Mouse (Mus musculus) cerebellum, adult 11 months (tissue): ENCODE data around the gene Xrcc3.

Source experiments
- DNase-seq: peaks from one replicate; pipeline ENCODE4 v3.0.0; 2022

Xrcc3 gene

DNA sequence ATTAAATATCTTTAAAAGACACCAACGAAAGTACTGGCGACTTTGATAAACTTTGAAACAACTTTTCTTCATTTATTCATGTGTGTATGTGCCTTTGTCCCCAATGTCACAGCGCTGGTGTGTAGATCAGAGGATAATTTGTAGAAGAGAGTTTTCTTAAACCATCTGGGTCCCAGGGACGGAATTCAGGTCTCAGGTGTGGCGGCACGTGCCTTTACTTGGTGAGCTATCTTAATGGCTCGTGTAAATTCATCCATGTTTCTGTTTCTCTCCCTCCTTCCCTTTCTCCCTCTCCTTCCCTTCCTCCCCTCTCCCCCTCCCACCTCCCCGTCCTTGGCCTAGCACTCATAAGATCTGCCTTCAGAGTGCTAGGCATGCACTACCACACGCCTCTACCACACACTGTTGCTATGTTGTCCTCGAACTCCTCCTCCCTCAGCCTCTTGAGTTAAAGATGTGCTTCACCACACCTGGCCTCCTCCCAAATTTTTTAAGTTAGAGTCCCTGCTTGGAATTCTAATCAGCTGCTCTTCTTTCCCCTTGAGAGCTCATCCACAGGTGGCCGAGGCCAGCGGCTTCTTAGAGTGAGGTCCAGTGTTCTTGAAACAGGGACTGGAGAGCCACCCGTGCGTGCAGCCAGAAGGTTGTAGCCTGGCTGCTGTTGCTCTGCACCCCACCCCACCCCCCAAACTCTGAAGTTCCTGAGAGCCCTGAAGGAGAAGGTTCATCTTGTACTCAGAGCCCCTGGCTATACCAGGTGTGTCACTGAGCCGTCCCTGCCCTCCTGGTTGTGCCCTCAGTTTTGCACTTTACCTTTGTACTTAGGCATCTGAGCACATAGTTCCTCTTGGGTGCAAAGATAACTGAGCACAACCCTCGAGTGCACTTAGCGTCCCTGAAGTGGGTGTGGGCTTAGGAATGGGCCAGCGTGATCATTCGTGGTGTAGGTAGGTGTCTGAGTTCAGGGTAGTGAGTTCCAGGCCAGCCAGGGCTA is 1.4 kb upstream of the Xrcc3 start:
- no peak for DNase-seq

DNA sequence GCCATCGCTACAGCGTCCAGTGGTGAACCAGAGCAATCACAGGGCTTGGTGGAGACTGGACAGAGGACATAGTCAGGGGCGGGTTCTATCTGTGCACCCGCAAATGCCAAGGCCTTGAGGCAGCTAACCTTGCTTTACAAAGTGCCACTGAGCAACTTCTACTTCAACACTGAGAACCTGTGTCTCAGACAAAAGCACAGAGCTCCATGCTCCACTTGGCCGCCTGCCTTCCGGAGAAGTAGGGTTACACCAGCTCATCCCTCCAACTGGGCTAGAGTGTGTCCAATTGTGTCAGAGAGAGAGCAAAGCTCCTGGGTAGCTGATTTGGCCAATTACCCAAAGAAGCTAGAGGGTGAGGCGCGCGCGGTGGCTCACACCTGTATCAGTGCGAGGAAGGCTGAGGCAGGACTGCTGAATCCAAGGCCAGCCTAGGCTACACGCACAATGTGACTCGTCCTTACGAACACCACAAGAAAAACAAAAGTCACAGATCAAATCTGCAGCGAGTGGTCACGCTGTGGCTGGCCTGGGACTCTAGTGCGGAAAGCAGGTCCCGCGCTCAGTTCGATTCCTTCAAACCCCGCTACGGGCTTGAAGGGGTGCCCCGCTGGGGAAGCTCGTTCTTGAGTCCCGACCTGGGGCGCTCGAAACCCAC is 435 bp downstream of the Xrcc3 start:
- peak; percentile 41 for DNase-seq

DNA sequence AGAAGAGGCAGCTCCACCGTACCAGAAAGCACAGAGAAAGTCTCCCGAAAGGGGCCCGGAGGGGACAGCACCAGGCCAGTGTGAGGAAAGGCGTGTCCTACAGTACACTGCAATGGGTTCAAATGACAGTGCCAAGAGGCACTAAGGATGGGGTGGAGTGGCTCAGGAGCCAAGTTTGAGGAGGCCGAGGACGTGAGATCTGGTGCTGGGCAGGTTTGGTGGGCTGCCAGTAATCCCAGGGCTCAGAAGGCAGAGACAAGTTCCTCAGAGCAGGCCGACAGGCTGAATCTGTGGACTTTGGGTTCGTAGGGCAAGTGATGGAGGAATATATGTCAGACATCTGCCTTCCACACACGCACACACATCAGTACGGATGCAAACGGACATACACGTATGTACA is 1.1 kb downstream of the Xrcc3 start:
- peak; percentile 32 for DNase-seq

DNA sequence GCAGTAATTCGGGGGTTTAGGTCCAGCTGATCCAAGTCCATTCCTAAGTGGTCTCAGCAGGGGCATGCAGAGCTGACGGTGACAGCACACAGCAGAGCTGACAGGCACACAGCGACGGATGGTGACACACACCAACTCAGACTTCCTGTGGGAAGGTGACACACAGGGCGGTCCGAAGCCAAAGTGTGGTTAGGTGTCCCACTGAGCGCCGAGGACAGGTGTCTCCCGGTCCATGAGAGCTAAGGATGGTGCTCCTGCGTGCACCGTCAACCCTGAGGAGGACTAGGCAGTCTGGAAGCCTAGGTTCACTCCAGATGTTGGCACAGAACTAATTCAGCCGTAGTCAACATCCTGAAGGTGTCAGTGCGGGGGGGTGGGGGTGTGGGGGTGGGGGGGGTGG is 1.6 kb downstream of the Xrcc3 start:
- no peak for DNase-seq

DNA sequence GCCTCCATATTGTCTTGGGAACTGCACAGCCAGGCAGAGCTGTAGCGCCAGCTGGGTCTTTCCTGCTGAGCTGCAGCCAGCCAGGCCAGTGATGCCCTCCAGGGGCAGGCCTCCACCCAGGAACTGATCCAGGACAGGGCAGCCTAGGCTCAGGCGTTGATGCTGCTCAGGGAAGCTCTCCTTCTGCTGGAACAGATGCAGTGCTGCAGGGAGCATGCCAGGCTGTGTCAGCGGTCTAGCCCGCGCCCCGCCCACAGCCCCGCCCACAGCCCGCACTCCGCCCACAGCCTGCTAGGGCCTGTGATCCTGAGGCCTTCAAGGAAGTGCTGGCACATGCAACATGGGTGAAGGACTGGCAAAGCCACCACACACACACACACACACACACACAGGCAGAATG is 3.9 kb downstream of the Xrcc3 start:
- DNase-seq, result peak; percentile 63

DNA sequence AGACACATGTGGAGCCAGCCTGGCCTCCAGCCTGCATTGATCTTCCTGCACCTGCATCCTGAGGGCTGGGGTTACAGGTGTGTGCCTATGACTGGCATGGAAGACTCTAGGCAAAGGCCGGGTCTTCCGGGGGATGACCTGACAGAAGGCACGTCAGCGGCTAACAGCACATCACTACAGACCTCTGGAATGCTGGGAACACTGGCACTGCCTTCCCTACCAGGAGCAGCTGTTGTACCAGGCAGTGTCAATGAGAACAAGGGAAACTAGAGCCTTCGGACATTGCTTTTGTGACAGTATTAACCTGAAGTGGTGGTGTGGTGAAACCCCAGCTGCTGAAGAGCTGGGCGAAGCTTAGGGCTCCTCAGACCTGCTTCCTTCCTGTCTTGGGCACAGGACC is 4.9 kb downstream of the Xrcc3 start:
- no peak for DNase-seq

DNA sequence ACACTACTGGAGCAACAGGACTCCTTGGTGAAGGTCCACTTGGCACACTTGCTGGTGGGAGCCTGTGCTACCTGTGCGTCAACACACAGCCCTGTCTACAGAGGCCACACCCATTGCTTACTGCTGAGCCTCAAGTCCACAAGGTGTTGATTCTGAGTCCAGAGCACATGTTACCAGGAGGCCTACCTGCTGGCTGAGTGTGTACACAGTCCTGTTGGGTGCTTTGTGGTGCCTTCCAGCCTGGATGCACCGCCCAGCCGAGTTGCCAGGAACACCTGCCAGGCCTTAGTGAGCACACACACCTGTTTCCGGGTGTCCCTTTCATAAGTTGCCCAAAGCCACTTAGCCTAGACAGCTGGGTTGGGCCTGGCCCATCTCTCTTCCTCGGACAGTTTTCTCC is 10.1 kb downstream of the Xrcc3 start:
- no peak for DNase-seq

DNA sequence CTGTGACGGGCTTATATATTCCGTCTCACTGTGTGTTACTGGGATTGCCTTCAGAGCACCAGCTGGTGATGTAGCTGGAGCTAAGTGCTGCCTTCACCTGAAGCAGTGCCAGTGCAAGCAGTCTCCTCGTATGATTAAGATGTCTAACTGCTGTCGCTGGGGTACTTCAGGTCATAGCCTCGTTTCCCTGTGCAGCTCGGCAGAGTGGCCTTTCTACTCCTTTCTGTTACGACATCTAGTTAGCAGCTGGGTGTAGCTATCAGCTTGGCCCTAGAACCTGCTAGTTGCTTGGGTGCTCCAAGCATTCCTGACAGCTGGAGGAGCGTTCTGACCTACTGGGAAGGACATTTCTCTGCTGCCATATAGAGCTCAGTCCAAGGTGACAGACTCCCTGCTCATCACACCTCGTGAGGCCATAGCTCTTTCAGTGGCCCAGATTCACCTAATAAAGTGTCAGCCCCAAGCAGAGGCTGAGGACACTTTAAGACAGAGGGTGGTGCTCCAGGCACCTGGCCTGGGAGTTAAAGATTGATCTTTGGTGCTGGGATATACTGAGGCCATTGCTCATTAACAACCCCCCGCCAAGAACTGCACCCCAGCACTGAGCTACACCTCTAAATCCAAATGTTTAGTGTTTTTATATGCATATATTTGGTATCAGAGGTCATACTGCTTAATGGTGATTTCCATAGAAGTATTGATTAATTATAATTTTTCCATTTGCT is 13.1 kb downstream of the Xrcc3 start:
- DNase-seq, result no peak

DNA sequence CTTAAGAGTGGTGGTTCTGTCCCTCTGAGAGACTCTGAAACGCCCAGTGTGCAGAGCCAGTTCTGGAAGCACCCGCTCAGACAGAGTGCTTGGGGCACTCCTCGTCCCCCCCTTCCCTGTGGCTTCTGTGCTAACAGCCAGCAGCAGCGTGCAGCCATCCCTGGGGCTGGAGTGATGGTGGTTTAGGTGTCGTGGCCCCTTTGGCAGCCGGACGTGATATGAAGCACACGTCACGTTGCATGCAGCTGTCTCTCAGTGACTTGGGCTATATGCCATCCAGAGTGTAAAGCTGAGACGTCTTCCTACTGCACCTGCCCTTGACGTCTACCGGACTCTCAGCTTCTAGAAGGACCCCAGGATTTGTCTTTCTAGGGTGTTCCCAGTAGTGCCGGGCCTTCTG is 15.2 kb downstream of the Xrcc3 start:
- no peak for DNase-seq

DNA sequence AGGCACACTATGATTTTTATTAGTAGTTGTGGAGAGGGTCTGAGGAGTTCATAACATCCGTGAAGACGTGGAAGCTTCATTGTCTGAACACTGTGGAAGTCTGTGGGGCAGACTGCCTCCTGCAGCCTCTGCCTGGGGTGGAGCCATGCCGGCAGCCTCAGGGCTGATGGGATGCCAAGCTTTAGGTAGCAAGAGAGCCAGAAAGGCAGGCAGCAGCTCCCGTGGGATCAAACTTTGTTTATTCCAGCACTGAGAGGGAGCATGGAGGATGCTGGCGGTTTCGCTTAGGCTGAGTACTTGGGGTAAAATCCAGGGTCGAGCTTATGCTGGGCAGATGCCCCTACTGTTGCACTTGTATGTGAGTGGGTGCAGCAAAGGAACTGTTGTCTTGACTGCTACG is 16.4 kb downstream of the Xrcc3 start:
- no peak for DNase-seq

DNA sequence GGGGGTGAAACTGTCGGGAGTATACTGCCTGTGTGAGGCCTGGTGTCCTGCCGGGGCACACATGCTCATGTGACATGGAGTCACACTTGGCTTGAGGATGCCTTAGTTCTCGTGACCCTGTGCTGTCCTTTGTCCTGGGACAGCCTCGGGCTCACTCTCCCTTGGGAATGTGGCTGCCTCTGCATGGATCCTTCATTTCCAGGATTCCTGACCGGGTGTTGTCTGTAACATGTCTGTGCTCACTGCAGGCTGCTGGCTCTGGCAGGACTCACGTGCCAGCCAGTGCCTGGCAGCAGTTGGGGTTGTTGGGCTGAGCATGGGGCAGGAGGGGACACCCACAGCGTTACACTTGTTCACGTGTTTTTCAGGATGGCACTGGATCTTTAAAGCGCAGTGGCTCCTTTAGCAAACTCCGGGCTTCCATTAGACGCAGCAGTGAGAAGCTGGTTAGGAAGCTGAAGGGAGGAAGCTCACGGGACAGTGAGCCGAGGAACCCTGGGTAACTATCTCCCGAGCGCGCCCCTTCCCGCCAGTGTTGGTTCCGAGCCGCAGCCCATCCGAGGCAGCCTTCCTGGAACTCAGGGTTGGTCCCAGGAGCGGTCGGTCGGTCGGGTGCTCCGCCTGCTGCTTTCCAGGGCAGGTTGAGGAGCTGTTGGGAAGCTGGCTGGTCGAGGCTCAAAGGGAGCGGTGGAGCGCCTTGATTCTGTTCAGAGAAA is 18.3 kb downstream of the Xrcc3 start:
- DNase-seq, result peak; percentile 55

DNA sequence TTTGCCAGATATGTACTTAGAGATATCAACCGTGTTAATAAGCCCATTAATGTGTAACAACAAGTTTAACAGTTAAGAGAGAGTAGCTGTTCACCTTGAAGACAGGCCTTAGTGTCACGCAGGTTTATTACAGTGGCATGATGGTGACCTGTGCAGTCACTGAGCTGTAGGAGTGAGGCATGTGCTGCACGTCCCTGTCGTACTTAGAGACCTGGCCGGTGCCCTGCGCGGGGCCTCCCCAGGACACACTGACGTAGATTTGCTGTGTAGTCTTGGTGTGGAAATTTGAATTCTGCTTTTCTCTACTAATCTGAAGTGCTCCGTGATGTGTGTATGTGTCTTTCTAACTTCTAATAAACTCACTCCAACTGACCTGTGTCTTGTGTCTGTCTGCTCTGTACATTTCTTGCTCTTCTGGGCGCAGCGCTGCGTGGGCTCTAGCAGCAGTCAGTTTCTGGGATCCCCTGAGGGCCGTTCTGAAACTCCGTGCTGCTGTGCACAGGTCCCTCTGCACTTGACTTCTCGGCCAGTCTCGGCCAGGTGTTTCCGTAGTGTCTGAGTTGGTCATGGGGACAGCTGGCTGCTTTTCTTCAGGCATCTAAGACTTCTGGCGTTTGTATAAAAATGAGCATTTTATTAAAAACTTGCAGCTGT is 19.0 kb downstream of the Xrcc3 start:
- no peak for DNase-seq

DNA sequence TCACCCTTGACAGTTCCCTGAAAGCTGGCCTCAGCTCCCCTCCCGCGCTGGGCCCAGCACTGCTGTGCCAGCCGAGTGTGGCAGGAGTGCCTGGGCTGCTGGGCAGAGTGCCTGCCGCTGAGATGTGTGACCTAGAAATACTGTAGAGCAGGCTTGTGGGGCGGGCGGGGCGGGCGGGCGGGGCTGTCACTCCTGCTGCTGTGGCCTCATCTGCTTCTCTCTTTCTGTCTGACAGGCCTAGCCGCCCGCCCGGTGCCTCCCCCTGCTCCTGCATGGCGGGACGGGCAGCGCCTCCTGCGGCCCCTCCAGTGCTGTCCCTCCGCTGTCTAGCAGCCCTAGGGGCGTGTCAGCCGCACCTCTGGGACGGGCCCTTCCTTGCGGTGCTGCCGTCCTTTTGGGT is 19.6 kb downstream of the Xrcc3 start:
- DNase-seq, result no peak

DNA sequence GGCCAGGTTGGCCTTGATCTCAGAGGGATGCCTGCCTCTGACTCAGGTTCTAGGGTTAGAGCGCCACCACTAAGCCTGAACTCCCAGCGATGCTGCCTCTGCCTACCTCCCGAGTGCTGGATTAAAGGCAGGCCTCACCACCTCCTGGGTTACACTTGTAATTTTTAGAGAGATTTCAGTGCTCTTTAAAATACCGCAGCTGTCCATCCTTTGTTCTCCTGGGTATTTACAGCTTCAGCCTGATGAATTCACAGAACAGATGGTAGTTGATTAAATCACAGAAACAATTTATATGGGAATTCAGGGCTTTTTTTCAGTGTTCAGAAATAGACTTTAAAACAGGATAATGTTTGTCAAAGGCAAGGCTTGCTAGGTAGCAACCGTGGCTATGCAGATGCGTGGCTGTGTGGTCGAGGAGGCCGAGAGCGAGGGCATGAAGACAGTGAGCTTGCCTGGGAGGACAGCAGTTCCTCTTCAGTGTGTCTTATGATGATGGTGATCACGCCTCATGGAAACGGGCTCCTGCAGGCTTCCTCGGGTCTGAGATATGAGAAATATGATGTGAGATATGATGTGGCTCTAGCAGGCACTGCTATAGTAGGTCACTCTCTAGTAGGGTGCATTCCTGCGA is 22.1 kb downstream of the Xrcc3 start:
- no peak for DNase-seq

DNA sequence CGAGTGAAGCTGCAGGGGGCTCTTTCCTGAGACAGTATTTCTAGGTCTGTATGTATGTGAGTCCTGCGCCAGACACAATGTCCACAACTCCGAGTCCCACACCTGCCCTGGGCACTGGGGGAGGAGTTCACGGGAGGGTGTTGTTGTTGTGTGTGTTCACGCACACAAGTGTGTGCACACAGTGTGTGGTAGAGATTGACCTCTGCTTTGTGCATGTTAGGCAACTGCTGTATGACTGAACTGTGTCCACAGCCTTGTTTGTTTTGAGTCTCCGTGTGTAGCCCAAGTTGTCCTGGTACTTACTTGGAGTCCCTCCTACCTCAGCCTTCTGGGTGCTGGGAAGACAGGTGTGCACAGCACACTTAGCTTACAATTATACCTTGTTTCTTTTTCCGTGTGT is 23.0 kb downstream of the Xrcc3 start:
- no peak for DNase-seq

DNA sequence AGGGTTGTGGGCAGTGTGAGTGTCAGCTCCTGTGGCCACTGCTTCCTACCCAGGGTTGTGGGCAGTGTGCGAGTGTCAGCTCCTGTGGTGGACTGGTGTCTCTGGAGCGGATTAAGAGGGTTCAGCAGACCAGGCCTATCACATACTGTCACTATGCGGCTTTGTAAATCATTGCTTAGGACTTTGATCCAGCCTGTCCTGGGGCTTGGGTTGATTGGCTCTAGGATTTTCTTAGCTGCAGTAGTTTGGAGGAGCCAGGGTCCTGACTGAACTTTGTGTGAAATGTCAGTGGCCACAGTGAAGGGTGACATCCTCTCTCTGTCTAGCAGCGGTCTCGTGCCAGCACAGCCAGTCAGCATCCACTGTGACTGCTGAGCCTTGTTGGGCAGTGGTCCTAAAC is 23.6 kb downstream of the Xrcc3 start:
- DNase-seq, result no peak

DNA sequence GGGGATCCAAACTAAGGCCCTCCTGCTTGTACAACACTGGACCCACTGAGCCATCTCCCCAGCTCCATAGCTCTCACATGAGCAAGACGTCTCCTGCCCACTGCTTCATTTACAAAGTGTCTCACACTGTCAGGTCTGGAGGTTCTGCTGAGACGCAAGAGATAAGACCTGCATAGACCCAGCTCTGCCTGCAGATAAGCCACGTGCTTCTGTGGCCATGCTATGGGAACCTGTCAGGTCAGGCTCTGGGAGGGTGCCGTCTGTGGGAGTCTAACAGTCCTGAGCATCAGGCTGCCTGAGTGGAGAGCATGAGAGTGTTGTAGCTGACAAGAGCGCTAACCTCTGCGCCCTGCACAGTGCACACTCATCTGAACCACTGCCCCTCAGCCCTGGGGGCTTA is 26.7 kb downstream of the Xrcc3 start:
- DNase-seq, result no peak

DNA sequence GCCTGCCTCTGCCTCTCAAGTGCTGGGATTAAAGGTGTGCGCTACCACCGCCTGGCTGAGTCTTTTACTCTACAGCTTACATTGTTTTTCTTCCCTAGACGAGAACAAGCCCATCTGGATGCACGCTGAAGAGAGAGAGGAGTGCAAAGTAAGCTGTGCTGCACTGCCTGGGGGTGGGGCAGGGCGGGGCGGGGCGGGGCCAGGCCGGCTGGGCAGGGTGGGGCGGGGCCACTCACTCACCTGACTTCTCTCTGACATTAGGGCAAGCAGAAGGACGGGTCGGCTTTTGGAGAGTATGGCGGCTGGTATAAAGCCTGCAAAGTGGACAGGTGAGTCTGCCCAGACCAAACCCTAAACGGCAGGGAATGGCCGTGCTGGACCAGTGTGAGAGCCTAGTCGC is 28.5 kb downstream of the Xrcc3 start:
- DNase-seq, result no peak

DNA sequence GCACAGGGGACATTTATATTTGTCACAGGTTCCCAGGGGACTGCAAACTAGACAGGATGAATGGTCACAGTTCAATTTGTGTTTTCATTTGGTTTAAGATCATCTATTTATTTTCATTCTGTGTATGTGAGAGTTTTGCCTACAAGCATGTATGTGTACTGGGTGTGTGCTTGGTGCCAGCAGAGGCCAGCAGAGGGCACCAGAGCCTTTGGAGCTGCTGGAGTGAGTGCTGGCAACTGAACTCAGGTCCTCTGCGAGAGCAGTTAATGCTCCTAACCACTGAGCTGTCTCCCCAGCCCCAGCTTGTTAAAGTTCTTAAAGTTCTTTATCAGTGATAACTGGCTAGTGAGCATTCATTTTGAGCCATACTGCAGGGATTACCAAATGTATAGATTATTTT is 34.1 kb downstream of the Xrcc3 start:
- DNase-seq, result no peak

DNA sequence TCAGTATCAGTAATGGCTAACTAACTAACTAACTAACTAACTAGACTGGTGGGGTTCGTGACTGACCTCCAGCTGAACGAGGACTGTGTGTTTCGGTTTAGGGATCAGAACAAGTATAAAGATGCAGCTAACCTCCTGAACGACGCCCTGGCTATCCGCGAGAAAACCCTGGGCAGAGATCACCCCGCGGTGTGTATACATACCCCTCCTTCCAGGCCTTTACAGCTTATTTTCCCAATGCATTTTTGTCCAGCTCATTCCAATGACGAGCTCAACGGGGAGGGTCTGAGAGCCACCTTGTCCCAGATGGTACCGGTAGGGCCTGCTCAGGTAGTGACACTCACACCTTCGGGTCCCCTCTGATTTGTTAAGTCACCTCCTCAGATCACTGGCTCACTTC is 35.8 kb downstream of the Xrcc3 start:
- DNase-seq, result no peak

DNA sequence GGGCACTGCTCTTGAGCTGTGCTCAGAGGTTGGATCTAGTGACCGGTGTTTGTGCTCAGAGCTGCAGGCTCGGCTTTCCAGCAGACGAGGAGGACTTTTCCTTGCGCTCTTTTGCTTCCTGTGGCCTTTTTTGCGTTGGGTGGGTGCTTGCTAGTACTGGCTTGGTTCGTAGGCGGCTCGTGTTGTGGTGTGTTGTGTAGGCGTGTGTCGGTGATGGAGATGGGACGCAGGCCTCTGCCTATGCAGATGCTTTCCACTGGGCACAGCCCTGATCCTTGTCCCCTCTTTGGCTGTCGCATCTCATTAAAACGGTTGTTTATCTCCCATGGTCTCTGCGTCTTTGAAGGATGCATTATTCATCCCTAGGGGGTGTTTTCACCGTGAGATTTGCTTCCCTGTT is 38.8 kb downstream of the Xrcc3 start:
- DNase-seq, result no peak

DNA sequence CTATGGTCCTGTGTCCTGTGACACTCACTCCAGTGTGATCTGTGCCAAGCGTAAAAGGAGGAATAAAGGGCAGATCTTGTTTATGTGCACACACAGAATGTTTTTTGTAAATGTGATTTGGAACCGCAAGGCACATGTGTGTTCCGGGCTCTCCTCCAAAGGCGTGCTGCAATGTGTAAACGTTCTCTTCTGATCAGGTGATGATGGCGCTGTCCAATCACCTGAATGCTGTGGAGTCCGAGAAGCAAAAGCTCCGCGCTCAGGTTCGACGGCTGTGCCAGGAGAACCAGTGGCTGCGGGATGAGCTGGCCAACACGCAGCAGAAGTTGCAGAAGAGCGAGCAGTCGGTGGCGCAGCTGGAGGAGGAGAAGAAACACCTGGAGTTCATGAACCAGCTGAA is 39.5 kb downstream of the Xrcc3 start:
- DNase-seq, result no peak
